Mouse (Mus musculus): ENCODE measurements around the gene AI182371. TPM values are rescaled to one million over a fixed set of nuclear protein-coding genes. Genes with fewer than 3 reads are reported as not detected.

Gene AI182371
- total RNA-seq, 1 experiment = 0.58 TPM

- H3K27ac ChIP-seq (ENCODE audit: insufficient read depth, low read depth, low read length, poor library complexity, severe bottlenecking) = no peak within 1 kb of the TSS
Measured at GRCm38 (mm10) chr2:35061338-35061737, 40.0 kb downstream of the AI182371 start, which contains the start of gene Hc. Gene Hc (minus strand): TSS chr2:35061438.

GRCm38 (mm10) chr2:35060897-35061296 lies 40.4 kb downstream of the AI182371 start:
- H3K9me3 ChIP-seq (ENCODE audit: control insufficient read depth, insufficient read depth, low read depth, low read length) = no peaks in the 10 kb centered on the region
- no peak for TF ChIP-seq ZNF384 (IDR thresholded peaks at IDR 0.05; ENCODE audit: low read depth, low read length)
- no peak for TF ChIP-seq ZC3H11A (IDR thresholded peaks at IDR 0.05; ENCODE audit: borderline replicate concordance, low read depth, low read length)
- TF ChIP-seq MAFK (IDR thresholded peaks at IDR 0.05; ENCODE audit: insufficient read depth, low read depth, low read length) = no peak
- TF ChIP-seq CHD2 (IDR thresholded peaks at IDR 0.05; ENCODE audit: low read depth, low read length) = no peak
- no peak for TF ChIP-seq HCFC1 (IDR thresholded peaks at IDR 0.05; ENCODE audit: borderline replicate concordance, insufficient read depth, low read length)
- H3K4me1 ChIP-seq (ENCODE audit: control insufficient read depth in 2 of 2, insufficient read depth in 2 of 2, low read length in 2 of 2, poor library complexity in 1 of 2) = no peaks in the 10 kb centered on the region
- no peak overlapping the region for H3K27ac ChIP-seq (ENCODE audit: insufficient read depth, low read depth, low read length, poor library complexity, severe bottlenecking)
- no peaks in the 10 kb centered on the region for H3K36me3 ChIP-seq (ENCODE audit: control insufficient read depth, insufficient read depth, low read length, poor library complexity, severe bottlenecking)
- in situ Hi-C loops (cut with MboI; ENCODE audit: low sequenced_read_pairs in 2 of 2, unreplicated experiment in 2 of 2) = no loop called here
- H3K9ac ChIP-seq (ENCODE audit: insufficient read depth, low read depth, low read length, poor library complexity, severe bottlenecking) = no peak overlapping the region
- no peak overlapping the region for H3K4me3 ChIP-seq (ENCODE audit: insufficient read depth in 1 of 2, low read depth in 1 of 2, low read length in 2 of 2, poor library complexity in 1 of 2, severe bottlenecking in 1 of 2)
- DNase-seq (ENCODE audit: low read depth, low spot score) = no peak

More at GRCm38 (mm10) chr2:35061338-35061737, 40.0 kb downstream of the AI182371 start, which contains the start of gene Hc:
- Histone ChIP-seq H3K4me1 (ENCODE audit: control insufficient read depth in 2 of 2, insufficient read depth in 2 of 2, low read length in 2 of 2, poor library complexity in 1 of 2) (no peaks in the 10 kb centered on the region), H3K9ac (ENCODE audit: insufficient read depth, low read depth, low read length, poor library complexity, severe bottlenecking) (no peak within 1 kb of the TSS), H3K36me3 (ENCODE audit: control insufficient read depth, insufficient read depth, low read length, poor library complexity, severe bottlenecking) (no peaks in the 10 kb centered on the region), H3K9me3 (ENCODE audit: control insufficient read depth, insufficient read depth, low read depth, low read length) (no peaks in the 10 kb centered on the region), H3K4me3 (ENCODE audit: insufficient read depth in 1 of 2, low read depth in 1 of 2, low read length in 2 of 2, poor library complexity in 1 of 2, severe bottlenecking in 1 of 2) (no peak within 1 kb of the TSS)
- TF ChIP-seq ZNF384 (IDR thresholded peaks at IDR 0.05; ENCODE audit: low read depth, low read length) = no peak
- DNase-seq (ENCODE audit: low read depth, low spot score) = no peak
- in situ Hi-C loops (cut with MboI; ENCODE audit: low sequenced_read_pairs in 2 of 2, unreplicated experiment in 2 of 2) = no loop called here

- no peak for DNase-seq (ENCODE audit: low read depth, low spot score)
- in situ Hi-C loops (cut with MboI; ENCODE audit: low sequenced_read_pairs in 2 of 2, unreplicated experiment in 2 of 2) = no loop called here
- no peak overlapping the region for H3K9ac ChIP-seq (ENCODE audit: insufficient read depth, low read depth, low read length, poor library complexity, severe bottlenecking)
- no peaks in the 10 kb centered on the region for H3K9me3 ChIP-seq (ENCODE audit: control insufficient read depth, insufficient read depth, low read depth, low read length)
- no peaks in the 10 kb centered on the region for H3K36me3 ChIP-seq (ENCODE audit: control insufficient read depth, insufficient read depth, low read length, poor library complexity, severe bottlenecking)
- no peak overlapping the region for H3K27ac ChIP-seq (ENCODE audit: insufficient read depth, low read depth, low read length, poor library complexity, severe bottlenecking)
- no peak overlapping the region for H3K4me3 ChIP-seq (ENCODE audit: insufficient read depth in 1 of 2, low read depth in 1 of 2, low read length in 2 of 2, poor library complexity in 1 of 2, severe bottlenecking in 1 of 2)
- TF ChIP-seq HCFC1 (IDR thresholded peaks at IDR 0.05; ENCODE audit: borderline replicate concordance, insufficient read depth, low read length) (no peak), CHD2 (IDR thresholded peaks at IDR 0.05; ENCODE audit: low read depth, low read length) (no peak), ZC3H11A (IDR thresholded peaks at IDR 0.05; ENCODE audit: borderline replicate concordance, low read depth, low read length) (no peak), ZNF384 (IDR thresholded peaks at IDR 0.05; ENCODE audit: low read depth, low read length) (no peak), MAFK (IDR thresholded peaks at IDR 0.05; ENCODE audit: insufficient read depth, low read depth, low read length) (no peak)
- no peaks in the 10 kb centered on the region for H3K4me1 ChIP-seq (ENCODE audit: control insufficient read depth in 2 of 2, insufficient read depth in 2 of 2, low read length in 2 of 2, poor library complexity in 1 of 2)
Measured at GRCm38 (mm10) chr2:35060256-35060655, 41.1 kb downstream of the AI182371 start.

- no peak overlapping the region for H3K9ac ChIP-seq (ENCODE audit: insufficient read depth, low read depth, low read length, poor library complexity, severe bottlenecking)
- no peaks in the 10 kb centered on the region for H3K36me3 ChIP-seq (ENCODE audit: control insufficient read depth, insufficient read depth, low read length, poor library complexity, severe bottlenecking)
- H3K27ac ChIP-seq (ENCODE audit: insufficient read depth, low read depth, low read length, poor library complexity, severe bottlenecking) = no peak overlapping the region
- in situ Hi-C loops (cut with MboI; ENCODE audit: low sequenced_read_pairs in 2 of 2, unreplicated experiment in 2 of 2) = no loop called here
- no peak for DNase-seq (ENCODE audit: low read depth, low spot score)
- TF ChIP-seq ZNF384 (IDR thresholded peaks at IDR 0.05; ENCODE audit: low read depth, low read length) = no peak
- no peak for TF ChIP-seq HCFC1 (IDR thresholded peaks at IDR 0.05; ENCODE audit: borderline replicate concordance, insufficient read depth, low read length)
- TF ChIP-seq CHD2 (IDR thresholded peaks at IDR 0.05; ENCODE audit: low read depth, low read length) = no peak
- no peak for TF ChIP-seq ZC3H11A (IDR thresholded peaks at IDR 0.05; ENCODE audit: borderline replicate concordance, low read depth, low read length)
- TF ChIP-seq MAFK (IDR thresholded peaks at IDR 0.05; ENCODE audit: insufficient read depth, low read depth, low read length) = no peak
- H3K4me1 ChIP-seq (ENCODE audit: control insufficient read depth in 2 of 2, insufficient read depth in 2 of 2, low read length in 2 of 2, poor library complexity in 1 of 2) = no peaks in the 10 kb centered on the region
- H3K4me3 ChIP-seq (ENCODE audit: insufficient read depth in 1 of 2, low read depth in 1 of 2, low read length in 2 of 2, poor library complexity in 1 of 2, severe bottlenecking in 1 of 2) = no peak overlapping the region
- no peaks in the 10 kb centered on the region for H3K9me3 ChIP-seq (ENCODE audit: control insufficient read depth, insufficient read depth, low read depth, low read length)
Measured at GRCm38 (mm10) chr2:35058325-35058724, 43.0 kb downstream of the AI182371 start.

- in situ Hi-C loops (cut with MboI; ENCODE audit: low sequenced_read_pairs in 2 of 2, unreplicated experiment in 2 of 2) = no loop called here
- H3K4me1 ChIP-seq (ENCODE audit: control insufficient read depth in 2 of 2, insufficient read depth in 2 of 2, low read length in 2 of 2, poor library complexity in 1 of 2) = no peaks in the 10 kb centered on the region
- no peak overlapping the region for H3K27ac ChIP-seq (ENCODE audit: insufficient read depth, low read depth, low read length, poor library complexity, severe bottlenecking)
- no peak overlapping the region for H3K4me3 ChIP-seq (ENCODE audit: insufficient read depth in 1 of 2, low read depth in 1 of 2, low read length in 2 of 2, poor library complexity in 1 of 2, severe bottlenecking in 1 of 2)
- TF ChIP-seq CHD2 (IDR thresholded peaks at IDR 0.05; ENCODE audit: low read depth, low read length) (no peak), HCFC1 (IDR thresholded peaks at IDR 0.05; ENCODE audit: borderline replicate concordance, insufficient read depth, low read length) (no peak), ZC3H11A (IDR thresholded peaks at IDR 0.05; ENCODE audit: borderline replicate concordance, low read depth, low read length) (no peak), ZNF384 (IDR thresholded peaks at IDR 0.05; ENCODE audit: low read depth, low read length) (no peak), MAFK (IDR thresholded peaks at IDR 0.05; ENCODE audit: insufficient read depth, low read depth, low read length) (no peak)
- no peak overlapping the region for H3K9ac ChIP-seq (ENCODE audit: insufficient read depth, low read depth, low read length, poor library complexity, severe bottlenecking)
- H3K36me3 ChIP-seq (ENCODE audit: control insufficient read depth, insufficient read depth, low read length, poor library complexity, severe bottlenecking) = no peaks in the 10 kb centered on the region
- H3K9me3 ChIP-seq (ENCODE audit: control insufficient read depth, insufficient read depth, low read depth, low read length) = no peaks in the 10 kb centered on the region
- DNase-seq (ENCODE audit: low read depth, low spot score) = no peak
Measured at GRCm38 (mm10) chr2:35057243-35057642, 44.1 kb downstream of the AI182371 start.
